8 mouse cellular contexts compared by ENCODE assay signal in genomic region chr1:180256138-180256674, GRCm38 (mm10). TPM values are rescaled to one million over a fixed set of nuclear protein-coding genes. Genes with fewer than 3 reads are reported as not detected.
DNase-seq lines count a peak whose midpoint lies in the region; ATAC-seq and TF ChIP-seq lines count a peak whose summit lies in the region.

No protein-coding gene starts in this region.

- peak overlapping the region; percentile 92 for H3K9ac ChIP-seq in hindbrain, postnatal 0 days (replicated peaks; ENCODE audit: low read length)

- TF ChIP-seq CTCF in hindbrain, postnatal 0 days (IDR thresholded peaks at IDR 0.05; ENCODE audit: low read depth), result no peak
- TF ChIP-seq CTCF in left cerebral cortex, adult 2 months (IDR thresholded peaks at IDR 0.05), result no peak

- peak; percentile 98 for DNase-seq in T-cell, adult 2 months (ENCODE audit: low spot score)
- DNase-seq in cerebellum, postnatal 36 days, result peak; percentile 97 to 99
- DNase-seq in gastrocnemius, adult 18-20 months (ENCODE audit: low spot score), result peak; percentile 96
- DNase-seq in hindbrain, postnatal 0 days (ENCODE audit: low spot score), result peak; percentile 94
- DNase-seq in left cerebral cortex, adult 2 months (ENCODE audit: extremely low spot score in 1 of 2, low spot score in 2 of 2), result peak; percentile 96 to 98
- DNase-seq in right cerebral cortex, adult 2 months (ENCODE audit: low spot score in 2 of 2), result peak; percentile 93 to 95
- DNase-seq in urinary bladder, postnatal 14 days (ENCODE audit: low spot score), result peak; percentile 99

- peak overlapping the region; percentile 78 for H3K4me3 ChIP-seq in hindbrain, postnatal 0 days (ENCODE audit: low read length)
- H3K4me3 ChIP-seq in left cerebral cortex, adult 2 months, result peak overlapping the region; percentile 59

- H3K36me3 ChIP-seq in hindbrain, postnatal 0 days (ENCODE audit: insufficient read depth, low read length), result no peaks in the 10 kb centered on the region

- H3K27me3 ChIP-seq in hindbrain, postnatal 0 days (ENCODE audit: insufficient read depth, low read length), result no peaks in the 10 kb centered on the region

- intact Hi-C loops in left cerebral cortex, adult 2 months (cut with DNase I), result loop anchor here (5.0 kb wide), 1 partner anchor 316 kb away; no protein-coding TSS in a partner anchor

- H3K27ac ChIP-seq in hindbrain, postnatal 0 days, result peak overlapping the region; percentile 92
- peak overlapping the region; percentile 85 for H3K27ac ChIP-seq in left cerebral cortex, adult 2 months

- no peaks in the 10 kb centered on the region for H3K9me3 ChIP-seq in hindbrain, postnatal 0 days (ENCODE audit: low read length)

- under 1% methylated on average over 39 of the region's 39 CpGs for WGBS in hindbrain, postnatal 0 days

- peak overlapping the region; percentile 97 for H3K4me2 ChIP-seq in hindbrain, postnatal 0 days (ENCODE audit: low read depth, low read length)

- ATAC-seq in hindbrain, postnatal 0 days, result peak; percentile 95
- ATAC-seq in megakaryocyte, adult 5-6 weeks (ENCODE audit: poor library complexity, severe bottlenecking), result peak; percentile 90

- H3K4me1 ChIP-seq in hindbrain, postnatal 0 days (ENCODE audit: insufficient read depth, low read length), result no peaks in the 10 kb centered on the region; the same call in 1 of the 2 replicates

RNA-seq across cellular contexts. Expression of gene Psen2, which starts 7.0 kb away (rescaled TPM):
- total RNA-seq in gastrocnemius, adult 18-20 months (2021), result 1 to 10 TPM; 8.2 to 8.4 TPM
- 26.6 and 33.5 TPM in 2 replicates for total RNA-seq in hindbrain, postnatal 0 days (2014; rRNA removed)
- 23.2 and 23.7 TPM in 2 replicates for polyA plus RNA-seq in hindbrain, postnatal 0 days (2015; fragmentation: Nextera tagmentation; extraction: Ambion mirVana)
- total RNA-seq in left cerebral cortex, adult 2 months (2021), result 10 to 100 TPM; 16.8 to 17.5 TPM
- total RNA-seq in megakaryocyte, adult 5-6 weeks (2015), result 14.0 and 17.3 TPM in 2 replicates
- 13.6 and 18.9 TPM in 2 replicates for total RNA-seq in megakaryocyte, adult 5-6 weeks (2017)

RNA-seq across cellular contexts. Expression of gene Coq8a, which starts 56.8 kb away (rescaled TPM):
- total RNA-seq in gastrocnemius, adult 18-20 months (2021), result 1,000 to 10,000 TPM; 1,142 to 1,473 TPM
- total RNA-seq in hindbrain, postnatal 0 days (2014; rRNA removed), result 3.4 and 6.0 TPM in 2 replicates
- polyA plus RNA-seq in hindbrain, postnatal 0 days (2015; fragmentation: Nextera tagmentation; extraction: Ambion mirVana), result 9.2 and 12.2 TPM in 2 replicates
- total RNA-seq in left cerebral cortex, adult 2 months (2021), result 10 to 100 TPM; 44.0 to 50.0 TPM
- total RNA-seq in megakaryocyte, adult 5-6 weeks (2015), result 1.5 and 2.4 TPM in 2 replicates
- 0.84 and 2.4 TPM in 2 replicates for total RNA-seq in megakaryocyte, adult 5-6 weeks (2017)

Comparison
In these comparisons a context has a peak if more than half of its experiments do, and no peak if none do; other contexts are left out.
1. Peak in every context shown above with its lines: DNase-seq, ATAC-seq, H3K4me3 ChIP-seq and H3K27ac ChIP-seq.
2. RNA of gene Coq8a, which starts 56.8 kb away (total RNA-seq): 1,142 to 1,473 TPM in gastrocnemius, adult 18-20 months; 44.0 to 50.0 TPM in left cerebral cortex, adult 2 months, 3.4 to 6.0 TPM in hindbrain, postnatal 0 days and 0.84 to 2.4 TPM in megakaryocyte, adult 5-6 weeks; every median in the first group is over 10 times any median in the second.